ENCODE assay signal across 19 mouse cellular contexts in the genomic region with DNA sequence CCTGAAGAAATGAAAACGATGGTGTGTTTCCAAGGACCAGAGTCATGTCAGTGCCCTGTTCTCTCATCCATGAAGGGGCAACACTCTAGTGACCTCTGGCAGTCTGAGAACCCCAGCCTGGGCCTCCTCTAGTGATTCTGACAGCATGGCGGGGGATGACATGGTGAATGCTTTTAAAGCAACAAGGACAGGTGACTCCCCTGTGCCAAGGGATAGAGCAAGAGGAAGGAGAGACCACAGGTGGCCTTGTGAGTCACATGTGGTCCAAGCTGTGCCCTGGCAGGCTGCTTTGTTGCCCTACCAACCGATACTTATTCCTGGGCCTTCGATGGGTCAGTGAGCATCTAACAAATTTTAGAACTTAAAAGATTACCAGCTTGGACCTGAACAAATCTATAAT. TPM values are rescaled to one million over a fixed set of nuclear protein-coding genes. Genes with fewer than 3 reads are reported as not detected.
DNase-seq lines count a peak whose midpoint lies in the region; TF ChIP-seq lines count a peak whose summit lies in the region.
"Had no signal": no experiment of that assay in that cellular context is flagged by ENCODE, and none has a peak within 500 bp of the region (broad histone marks: within the 10 kb centered on the region; RNA-seq: fewer than 3 reads in every experiment).

No protein-coding gene starts in this region.

- peaks cover 13% of the 10 kb centered on the region for H3K4me1 ChIP-seq in heart, adult 2 months (ENCODE audit: control insufficient read depth, insufficient read depth, low read length)
- H3K4me1 ChIP-seq: embryonic facial prominence, embryonic 10.5 days; forebrain, embryonic 13.5 days had no signal

- TF ChIP-seq CTCF in heart, adult 2 months (IDR thresholded peaks at IDR 0.05), result no peak

- TF ChIP-seq POLR2A in heart, adult 2 months (IDR thresholded peaks at IDR 0.05; ENCODE audit: insufficient read depth, low read depth, low read length), result no peak

- peak overlapping the region; percentile 20 for H3K27ac ChIP-seq in heart, adult 2 months
- H3K27ac ChIP-seq: embryonic facial prominence, embryonic 10.5 days; forebrain, embryonic 13.5 days; heart, embryonic 15.5 days; hindbrain, embryonic 14.5 days had no signal

- no peaks in the 10 kb centered on the region for H3K79me2 ChIP-seq in heart, adult 2 months (replicated peaks; ENCODE audit: control insufficient read depth, insufficient read depth, low read length)

- intact Hi-C loops in heart, adult 2 months (cut with DNase I), result no loop called here

- no peaks in the 10 kb centered on the region for H3K36me3 ChIP-seq in heart, adult 2 months (ENCODE audit: control insufficient read depth, insufficient read depth, low read length)
- H3K36me3 ChIP-seq: heart, embryonic 15.5 days had no signal

- no peak for TF ChIP-seq EP300 in heart, adult 2 months (IDR thresholded peaks at IDR 0.05; ENCODE audit: insufficient read depth, low read depth, low read length)

- H3K9ac ChIP-seq in heart, adult 2 months (ENCODE audit: low read depth, low read length), result no peak overlapping the region
- H3K9ac ChIP-seq: forebrain, embryonic 13.5 days; forebrain, postnatal 0 days; heart, embryonic 15.5 days; hindbrain, embryonic 14.5 days had no signal

- no peak overlapping the region for H3K4me3 ChIP-seq in heart, adult 2 months
- H3K4me3 ChIP-seq: embryonic facial prominence, embryonic 10.5 days; forebrain, embryonic 13.5 days; heart, embryonic 15.5 days had no signal

- WGBS in heart, adult 2 months, result 80% methylated on average over 4 of the region's 4 CpGs

- no peaks in the 10 kb centered on the region for H3K27me3 ChIP-seq in heart, adult 2 months (ENCODE audit: control insufficient read depth, insufficient read depth, low read length)
- H3K27me3 ChIP-seq: CH12.LX; forebrain, embryonic 13.5 days had no signal

- peak; percentile 15 to 50 for DNase-seq in cerebellum, adult 18-20 months
- DNase-seq in cerebellum, postnatal 10 days, result no peak
- no peak for DNase-seq in heart, adult 2 months
- DNase-seq in heart, adult 11 months, result no peak
- peak; percentile 66 for DNase-seq in brain, adult 2 months (ENCODE audit: low read depth, low spot score)
- peak; percentile 24 to 40 for DNase-seq in cerebellum, postnatal 36 days
- no peak for DNase-seq in spleen, postnatal 4 days (ENCODE audit: low spot score in 2 of 2)
- DNase-seq: adrenal gland, postnatal 14 days; forebrain, postnatal 0 days; gastrocnemius, postnatal 36 days; heart, postnatal 14 days; kidney, adult 8-10 months had no signal

RNA-seq across cellular contexts. Expression of a gene that starts 54.7 kb away (rescaled TPM):
- total RNA-seq in heart, adult 2 months (2021), result under 1 TPM; 0.23 TPM
- 0.14 and 0.20 TPM in 2 replicates for polyA plus RNA-seq in heart, adult 2 months (2012; rRNA removed)
- total RNA-seq: gastrocnemius, postnatal 36 days had no signal
- polyA plus RNA-seq: activated CD4-positive, CD25-positive, alpha-beta regulatory T cell, adult 4 months; forebrain, embryonic 13.5 days; heart, embryonic 11.5 days had no signal

Comparison
In these comparisons a context has a peak if more than half of its experiments do, and no peak if none do; other contexts are left out.
1. DNase-seq: peak in cerebellum, adult 18-20 months (2 of 2), brain, adult 2 months (single experiment) and cerebellum, postnatal 36 days (2 of 2); none in cerebellum, postnatal 10 days (0 of 2), heart, adult 2 months (0 of 2), heart, adult 11 months (single experiment) and spleen, postnatal 4 days (0 of 2).